Mouse (Mus musculus): ENCODE measurements around the gene Borcs6. TPM values are rescaled to one million over a fixed set of nuclear protein-coding genes. Genes with fewer than 3 reads are reported as not detected.
A peak's percentile ranks its signal among the peaks of the same experiment; 100 is the strongest.

Gene Borcs6
- total and polyA plus RNA-seq, 3 experiments, result 9.2 to 9.3 TPM; not detected in 1

DNA sequence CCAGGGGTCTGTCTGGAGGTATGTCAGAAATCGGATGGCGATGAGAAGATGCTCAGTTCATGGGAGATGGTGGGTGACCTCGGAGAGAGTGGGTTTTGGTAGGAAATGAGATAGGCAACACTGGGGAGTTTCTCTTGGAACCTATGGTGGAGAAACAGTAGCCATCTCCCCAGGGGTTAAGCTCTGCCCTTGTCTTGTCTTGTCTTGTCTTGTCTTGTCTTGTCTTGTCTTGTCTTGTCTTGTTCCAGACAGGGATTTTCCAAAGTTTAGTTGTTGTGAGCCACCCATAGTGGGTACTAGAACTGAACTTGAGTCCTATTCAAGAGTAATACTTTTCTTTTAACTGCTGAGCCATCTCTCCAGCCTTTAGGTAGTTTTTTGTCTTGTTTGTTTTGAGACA is 33.0 kb upstream of the Borcs6 start:
- no peak for DNase-seq (ENCODE audit: low read depth, low spot score)
- TF ChIP-seq NELFE (IDR thresholded peaks at IDR 0.05; ENCODE audit: low read depth, low read length), result no peak
- no peak for TF ChIP-seq MYC (IDR thresholded peaks at IDR 0.05; ENCODE audit: low read depth, low read length)
- no peak for TF ChIP-seq ETS1 (IDR thresholded peaks at IDR 0.05; ENCODE audit: low read depth, low read length)
- no peak for TF ChIP-seq RAD21 (IDR thresholded peaks at IDR 0.05; ENCODE audit: low read depth, low read length)
- TF ChIP-seq RCOR1 (IDR thresholded peaks at IDR 0.05; ENCODE audit: low read depth, low read length), result no peak
- TF ChIP-seq ZMIZ1 (IDR thresholded peaks at IDR 0.05; ENCODE audit: low read depth, low read length), result no peak
- H3K4me1 ChIP-seq (ENCODE audit: control insufficient read depth in 1 of 2, insufficient read depth in 2 of 2, low read length in 2 of 2), result no peaks in the 10 kb centered on the region
- H3K9ac ChIP-seq (ENCODE audit: control insufficient read depth, low read depth, low read length, poor library complexity, severe bottlenecking), result no peak overlapping the region
- no peak overlapping the region for H3K27ac ChIP-seq (ENCODE audit: control insufficient read depth, low read depth, low read length)
- no peaks in the 10 kb centered on the region for H3K27me3 ChIP-seq (ENCODE audit: control insufficient read depth in 1 of 2, insufficient read depth in 2 of 2, low read length in 2 of 2)
- H3K4me3 ChIP-seq (ENCODE audit: control insufficient read depth in 1 of 2, insufficient read depth in 1 of 2, low read depth in 2 of 2, low read length in 2 of 2), result no peak overlapping the region
- H3K79me2 ChIP-seq (ENCODE audit: control insufficient read depth, insufficient read depth, low read length, poor library complexity), result no peaks in the 10 kb centered on the region
- H3K9me3 ChIP-seq (replicated peaks; ENCODE audit: insufficient read depth, low read length), result no peaks in the 10 kb centered on the region
- H3K36me3 ChIP-seq (ENCODE audit: control insufficient read depth in 1 of 2, insufficient read depth in 2 of 2, low read length in 2 of 2), result peaks cover 0 to 10% of the 10 kb centered on the region in 2 experiments; a peak in 2 of 4 replicates

DNA sequence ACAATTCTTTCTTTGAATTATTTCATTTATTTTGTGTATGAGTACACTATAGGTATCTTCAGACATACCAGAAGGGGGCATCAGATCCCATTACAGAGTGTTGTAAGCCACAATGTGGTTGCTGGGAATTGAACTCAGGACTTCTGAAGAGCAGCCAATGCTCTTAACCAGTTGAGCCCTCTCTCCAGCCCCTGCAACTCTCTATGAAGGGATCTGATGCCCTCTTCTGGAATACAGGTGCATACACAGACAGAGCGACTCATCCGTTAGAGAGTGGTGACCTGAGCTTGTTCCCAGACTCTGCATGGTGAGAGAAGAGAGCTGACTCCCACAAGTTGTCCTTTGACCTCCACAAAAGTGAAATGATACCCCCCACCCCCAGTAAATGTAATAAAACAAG is 30.7 kb upstream of the Borcs6 start:
- Histone ChIP-seq H3K4me1 (ENCODE audit: control insufficient read depth in 1 of 2, insufficient read depth in 2 of 2, low read length in 2 of 2) (no peaks in the 10 kb centered on the region), H3K4me3 (ENCODE audit: control insufficient read depth in 1 of 2, insufficient read depth in 1 of 2, low read depth in 2 of 2, low read length in 2 of 2) (no peak overlapping the region), H3K79me2 (ENCODE audit: control insufficient read depth, insufficient read depth, low read length, poor library complexity) (no peaks in the 10 kb centered on the region), H3K9me3 (replicated peaks; ENCODE audit: insufficient read depth, low read length) (no peaks in the 10 kb centered on the region), H3K27ac (ENCODE audit: control insufficient read depth, low read depth, low read length) (no peak overlapping the region), H3K9ac (ENCODE audit: control insufficient read depth, low read depth, low read length, poor library complexity, severe bottlenecking) (no peak overlapping the region), H3K36me3 (ENCODE audit: control insufficient read depth in 1 of 2, insufficient read depth in 2 of 2, low read length in 2 of 2) (peaks cover 0 to 7% of the 10 kb centered on the region in 2 experiments; a peak in 2 of 4 replicates), H3K27me3 (ENCODE audit: control insufficient read depth in 1 of 2, insufficient read depth in 2 of 2, low read length in 2 of 2) (no peaks in the 10 kb centered on the region)
- DNase-seq (ENCODE audit: low read depth, low spot score), result peak; percentile 84
- TF ChIP-seq MEF2A (IDR thresholded peaks at IDR 0.05; ENCODE audit: extremely low read depth, insufficient replicate concordance, low read depth, low read length, poor library complexity, severe bottlenecking) (no peak), POLR2A (IDR thresholded peaks at IDR 0.05; ENCODE audit: control insufficient read depth in 1 of 2, insufficient read depth in 1 of 2, low read depth in 1 of 2, low read length in 2 of 2, poor library complexity in 1 of 2) (no peak), MAFK (IDR thresholded peaks at IDR 0.05; ENCODE audit: borderline replicate concordance, low read depth, low read length) (no peak), ZC3H11A (IDR thresholded peaks at IDR 0.05; ENCODE audit: low read depth, low read length) (peak; percentile 24; the same call in 1 of the 2 replicates), GABPA (IDR thresholded peaks at IDR 0.05; ENCODE audit: low read depth, low read length) (no peak), CHD1 (IDR thresholded peaks at IDR 0.05; ENCODE audit: low read depth, low read length) (no peak), RAD21 (IDR thresholded peaks at IDR 0.05; ENCODE audit: low read depth, low read length) (peak; percentile 62), KAT2A (conservative IDR thresholded peaks at IDR 0.05; ENCODE audit: low read depth, low read length) (no peak), MAX (IDR thresholded peaks at IDR 0.05; ENCODE audit: low read length) (no peak), MAZ (IDR thresholded peaks at IDR 0.05; ENCODE audit: low read depth, low read length) (no peak), CTCF (IDR thresholded peaks at IDR 0.05 in 2 of 3, conservative IDR thresholded peaks at IDR 0.05 in 1 of 3; ENCODE audit: control insufficient read depth in 1 of 3, insufficient read depth in 1 of 3, low read depth in 2 of 3, low read length in 3 of 3, poor library complexity in 1 of 3, severe bottlenecking in 1 of 3) (peak; percentile 43 to 63 (median 47)), TBP (IDR thresholded peaks at IDR 0.05; ENCODE audit: low read depth, low read length) (0 out of 2 replicates have a peak, but pooled peaks have one; percentile 22), HCFC1 (IDR thresholded peaks at IDR 0.05; ENCODE audit: low read depth, low read length) (no peak), POLR2AphosphoS2 (IDR thresholded peaks at IDR 0.05; ENCODE audit: low read length) (no peak), SMC3 (IDR thresholded peaks at IDR 0.05; ENCODE audit: low read depth, low read length) (peak; percentile 49), TCF12 (IDR thresholded peaks at IDR 0.05; ENCODE audit: low read depth, low read length) (no peak), ETS1 (IDR thresholded peaks at IDR 0.05; ENCODE audit: low read depth, low read length) (no peak), EP300 (IDR thresholded peaks at IDR 0.05; ENCODE audit: low read depth in 1 of 2, low read length in 2 of 2) (no peak), POLR2AphosphoS5 (IDR thresholded peaks at IDR 0.05; ENCODE audit: borderline replicate concordance, low read depth, low read length) (no peak), JUND (IDR thresholded peaks at IDR 0.05; ENCODE audit: low read depth, low read length) (no peak), TAL1 (IDR thresholded peaks at IDR 0.05; ENCODE audit: low read length) (no peak), ELF1 (IDR thresholded peaks at IDR 0.05; ENCODE audit: low read depth, low read length) (no peak), ZMIZ1 (IDR thresholded peaks at IDR 0.05; ENCODE audit: low read depth, low read length) (no peak)
